Mouse (Mus musculus) embryonic fibroblast, embryonic 13.5 days (primary cell): ENCODE measurements around the gene Ncmap.

ENCODE experiments used
- CTCF ChIP-seq: IDR thresholded peaks from 2 replicates; pipeline ENCODE4 v1.5.1; 2011; ENCODE audit warnings: mild to moderate bottlenecking, control low read depth, low read length, moderate library complexity, borderline replicate concordance; ENCODE audit not compliant: insufficient read depth
- POLR2A ChIP-seq: IDR thresholded peaks from 2 replicates; pipeline ENCODE4 v1.6.1; 2011; ENCODE audit warnings: low read depth, mild to moderate bottlenecking, control low read depth, low read length, moderate library complexity

- no peak for TF ChIP-seq CTCF
- no peak for TF ChIP-seq POLR2A
Observed at GRCm38 (mm10) chr4:135420416-135420815, 22.4 kb upstream of the Ncmap start.
